Mouse (Mus musculus) left cerebral cortex, postnatal 14 days (tissue): ENCODE results near the gene Dlx4. TPM values are rescaled to one million over a fixed set of nuclear protein-coding genes. Genes with fewer than 3 reads are reported as not detected.

Experiments used
- DNase-seq, 2 experiments: peaks; one replicate each; pipeline ENCODE4 v3.0.0; 2021 to 2022; ENCODE audit warnings: low spot score in 2 of 2, mixed read lengths in 1 of 2
- intact Hi-C: fragments of 180-260 bp; cut with DNase I; formaldehyde crosslinking; loops from one replicate; pipeline ENCODE4 v1.15.1; 2025
- total RNA-seq, 2 experiments: library from RNA; stranded (reverse); gene quantifications; 2 replicates each; pipeline ENCODE4 v1.2.3; 2021

Gene Dlx4
- total RNA-seq, 2 experiments from 2014 or later, result not detected

DNA sequence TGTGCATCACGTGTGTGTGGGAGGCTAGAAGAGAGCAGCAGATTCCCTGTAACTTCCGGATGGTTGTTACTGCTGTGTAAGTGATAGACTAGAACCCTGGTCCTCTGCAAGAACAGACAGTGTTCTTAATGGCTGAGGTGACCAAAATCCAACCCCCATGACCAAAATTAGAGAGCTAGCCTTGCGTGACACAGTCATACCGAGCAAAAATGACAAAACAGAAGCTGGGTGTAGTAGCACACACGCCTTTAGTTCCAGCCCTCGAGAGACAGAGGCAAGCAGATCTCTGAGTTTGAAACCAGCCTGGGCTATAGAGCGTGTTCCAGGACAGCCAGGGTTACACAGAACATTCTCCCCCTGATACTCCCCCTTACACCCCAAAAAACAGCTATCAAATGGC is 36.0 kb downstream of the Dlx4 start:
- DNase-seq, result no peak
- intact Hi-C loops, result loop anchor here (10.0 kb wide), 1 partner anchor 275 kb away; the partner anchor contains the start of gene Slc35b1

DNA sequence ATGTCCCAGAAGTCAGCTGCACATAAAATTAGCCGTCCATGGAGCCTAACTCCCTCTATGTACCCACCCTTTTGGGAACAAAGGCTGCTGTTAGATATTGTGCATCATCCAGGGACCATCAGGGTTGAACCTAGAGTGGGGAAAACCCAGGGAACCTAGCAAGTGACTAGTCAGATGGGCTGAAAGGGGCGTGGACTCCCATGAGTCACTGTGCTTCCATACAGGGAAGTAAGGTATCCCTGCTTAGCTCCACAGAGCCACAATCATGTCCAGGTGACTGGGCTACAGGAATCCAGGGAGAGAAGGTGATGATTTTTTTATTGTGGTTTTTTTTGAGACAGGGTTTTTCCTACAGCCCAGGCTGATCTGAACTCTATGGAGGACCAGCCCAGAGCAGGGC is 37.1 kb downstream of the Dlx4 start:
- no peak for DNase-seq
- intact Hi-C loops, result no loop called here

DNA sequence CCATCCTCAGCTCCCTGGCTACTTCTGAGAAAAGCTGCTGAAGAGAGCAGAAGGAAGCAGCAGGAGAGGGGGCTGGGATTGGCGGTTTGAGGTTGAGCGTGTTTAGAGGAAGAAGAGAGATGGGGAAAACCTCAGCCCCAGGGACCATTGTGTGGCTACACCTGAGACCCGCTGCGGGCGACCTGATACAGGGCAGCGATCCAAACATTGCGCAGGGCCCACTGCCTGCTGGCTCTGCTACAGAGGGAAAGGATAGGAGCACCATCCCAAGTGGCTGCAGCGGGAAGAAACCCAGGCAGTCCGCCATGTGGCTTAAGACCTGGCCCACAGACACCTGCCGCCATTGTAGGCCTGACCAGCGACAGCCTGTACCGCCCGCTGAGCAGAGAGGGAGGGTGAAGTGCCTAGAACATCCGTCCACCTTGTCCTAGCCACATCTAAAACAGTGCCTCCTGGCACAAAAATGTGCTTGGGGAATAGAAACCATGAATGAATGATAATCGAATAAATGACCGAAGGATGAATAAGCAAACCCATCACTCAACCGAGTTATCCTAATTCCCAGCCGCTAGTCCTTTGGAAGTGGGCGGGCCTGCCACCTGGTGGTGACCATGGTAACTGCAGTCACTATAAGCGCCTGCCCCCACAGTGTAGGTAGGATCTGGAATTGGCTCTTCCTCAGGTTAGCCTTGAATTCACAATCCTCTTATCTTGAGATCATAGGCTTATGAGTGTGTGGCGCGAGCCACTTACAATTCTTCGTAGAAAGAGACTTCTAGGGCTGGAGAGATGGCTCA is 39.4 kb downstream of the Dlx4 start:
- DNase-seq, result peak; percentile 83 to 84
- intact Hi-C loops, result loop anchor here (2.0 kb wide), 1 partner anchor 30 kb away; the partner anchor contains the start of gene Itga3

GRCm38 (mm10) chr11:95105274-95105874 is 40.7 kb downstream of the Dlx4 start:
- no peak for DNase-seq
- intact Hi-C loops, result loop anchor here (1.0 kb wide), 1 partner anchor 58 kb away; no protein-coding TSS in a partner anchor

DNA sequence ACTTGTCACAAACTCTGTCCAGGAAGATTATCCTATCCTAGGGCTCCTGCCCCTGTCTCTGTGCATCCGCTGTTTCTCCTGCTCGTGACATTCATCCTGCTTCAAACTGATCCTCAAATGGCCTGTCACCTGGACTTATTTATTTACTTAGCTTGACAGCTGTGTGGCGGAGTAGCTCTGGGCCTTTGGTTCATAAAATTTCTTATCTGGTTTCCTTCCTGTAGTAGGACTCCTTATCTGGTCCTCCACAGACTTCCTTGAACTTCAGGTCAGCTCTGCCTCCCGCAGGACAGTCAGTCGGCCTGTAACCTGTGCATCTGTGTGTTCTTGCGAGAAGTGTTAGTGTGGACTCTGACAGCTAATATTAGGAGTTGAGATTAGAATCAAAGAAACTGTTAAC is 41.8 kb downstream of the Dlx4 start:
- intact Hi-C loops, result no loop called here
- no peak for DNase-seq

DNA sequence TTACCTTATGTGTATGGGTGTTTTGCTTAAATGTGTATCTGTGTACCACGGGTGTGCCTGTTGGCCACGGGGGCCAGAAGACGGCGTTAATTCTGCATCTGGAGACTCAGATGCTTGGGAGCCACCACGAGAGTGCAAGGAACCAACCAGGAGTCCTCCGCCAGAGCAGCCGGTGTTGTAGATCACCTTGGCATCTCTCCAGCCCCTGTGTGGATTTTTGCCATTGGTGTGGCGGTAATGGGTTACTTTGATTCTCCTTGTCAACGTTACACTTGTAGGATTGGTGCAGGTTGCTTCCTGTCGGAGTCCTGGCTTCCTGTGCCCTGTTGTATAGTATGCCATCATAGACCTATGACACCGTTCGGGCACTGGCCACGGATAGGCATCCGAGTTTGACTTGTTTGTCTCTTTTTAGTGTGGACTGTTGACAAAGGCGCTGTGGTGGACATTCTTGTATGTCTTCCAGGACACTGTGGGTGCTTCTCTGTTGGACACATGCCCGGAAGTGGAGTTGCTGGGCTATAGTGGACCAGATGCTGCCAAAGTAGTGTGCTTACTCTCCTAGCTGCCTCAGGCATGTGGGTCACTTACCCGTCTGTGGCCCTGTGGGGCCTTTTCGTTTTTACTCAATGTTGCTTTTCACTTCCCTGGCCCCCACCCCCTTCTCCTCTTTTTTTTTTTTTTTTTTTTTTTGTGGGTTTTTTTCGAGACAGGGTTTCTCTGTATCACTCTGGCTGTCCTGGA is 43.7 kb downstream of the Dlx4 start:
- DNase-seq, result no peak
- intact Hi-C loops, result no loop called here

DNA sequence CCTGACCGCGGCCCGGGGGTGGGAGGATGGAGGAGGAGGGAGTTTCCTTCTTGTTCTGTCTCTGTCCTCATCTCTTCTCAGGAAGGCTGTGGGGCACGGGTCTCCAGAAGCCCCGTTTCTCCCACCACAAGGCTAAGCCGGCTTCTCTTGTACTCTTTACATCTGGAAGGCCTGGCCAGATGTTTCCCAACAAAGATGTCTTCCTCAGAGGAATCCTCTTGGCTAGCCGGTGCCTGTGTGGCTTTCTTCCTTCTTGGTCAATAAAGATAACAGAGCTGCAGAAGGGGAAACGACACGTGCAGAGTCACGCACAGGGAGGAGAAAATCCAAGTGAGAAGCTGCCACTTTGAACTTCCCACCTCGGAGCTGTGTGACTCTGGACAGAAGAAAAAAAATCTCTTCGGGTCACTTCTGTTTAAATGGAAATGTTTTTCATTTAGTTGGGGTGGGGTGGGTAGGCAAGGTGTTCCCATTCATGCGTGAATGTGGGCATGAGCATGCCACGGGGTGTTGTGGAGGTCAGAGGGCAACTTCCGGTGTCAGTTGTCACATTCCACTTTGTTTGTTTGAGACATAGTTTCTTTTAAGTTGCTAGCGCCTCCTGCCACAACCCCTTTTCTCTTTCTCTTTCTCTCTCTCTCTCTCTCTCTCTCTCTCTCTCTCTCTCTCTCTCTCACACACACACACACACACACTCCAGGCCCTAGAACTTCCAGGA is 44.8 kb downstream of the Dlx4 start:
- DNase-seq, result no peak
- intact Hi-C loops, result no loop called here

- intact Hi-C loops, result no loop called here
Measured at GRCm38 (mm10) chr11:95100393-95100792, 45.7 kb downstream of the Dlx4 start.

DNA sequence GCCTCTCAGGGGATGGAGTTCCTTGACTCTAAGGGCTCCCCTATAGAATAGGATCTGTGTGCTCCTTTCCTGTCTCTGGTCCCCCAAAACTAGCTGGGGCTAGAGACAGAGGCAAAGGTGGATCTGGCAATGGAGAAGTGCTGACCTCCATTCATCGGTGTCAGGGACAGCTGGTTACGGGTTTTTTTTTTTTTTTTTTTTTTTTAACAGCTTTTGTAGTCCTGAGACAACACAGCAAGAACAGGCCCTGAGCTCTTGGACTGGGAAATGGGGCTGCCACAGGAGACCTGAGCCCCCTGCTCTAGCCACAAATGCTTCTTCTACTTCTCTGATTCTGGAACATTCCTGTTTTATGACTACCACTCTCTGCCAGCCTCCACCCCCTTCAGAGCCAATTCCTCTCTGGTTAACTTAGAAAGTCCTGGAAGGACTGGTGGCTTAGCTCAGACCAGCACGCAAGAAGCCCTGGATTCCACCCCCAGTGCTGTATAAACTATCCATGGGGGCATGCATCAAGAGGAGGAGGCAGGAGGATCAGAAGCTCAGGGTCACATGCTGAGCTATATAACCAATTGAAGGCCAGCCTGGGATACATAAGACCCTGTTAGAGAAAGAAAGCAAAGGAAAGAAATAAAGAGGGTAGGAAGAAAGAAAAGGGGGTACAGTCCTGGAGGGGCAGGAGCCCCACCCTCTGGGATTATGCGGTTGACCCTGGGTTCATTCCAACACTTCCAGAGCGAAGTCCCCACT is 47.5 kb downstream of the Dlx4 start:
- intact Hi-C loops, result no loop called here
- DNase-seq, result no peak

More at GRCm38 (mm10) chr11:95100393-95100792, 45.7 kb downstream of the Dlx4 start:
- DNase-seq, result no peak

DNA sequence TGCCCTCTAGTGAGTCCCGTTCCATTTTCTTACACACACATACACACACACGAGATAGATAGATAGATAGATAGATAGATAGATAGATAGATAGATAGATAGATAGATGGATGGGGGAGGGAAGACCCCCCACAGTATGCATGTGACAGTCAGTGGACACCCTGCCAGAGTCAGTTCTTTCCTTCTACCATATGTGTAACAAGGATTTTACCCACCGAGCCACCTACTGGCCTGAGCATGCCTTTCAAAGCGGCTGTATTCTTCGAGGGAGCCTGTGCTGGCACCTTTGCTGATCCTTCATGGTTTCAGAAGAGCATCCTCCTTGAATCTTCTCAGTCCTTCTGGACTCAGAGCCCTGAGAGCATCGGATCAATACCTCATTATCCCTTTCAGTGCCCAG is 48.2 kb downstream of the Dlx4 start:
- intact Hi-C loops, result no loop called here
- no peak for DNase-seq

GRCm38 (mm10) chr11:95096608-95097373 is 49.3 kb downstream of the Dlx4 start:
- DNase-seq, result no peak
- intact Hi-C loops, result no loop called here

GRCm38 (mm10) chr11:95095596-95095995 is 50.5 kb downstream of the Dlx4 start:
- DNase-seq, result no peak
- intact Hi-C loops, result no loop called here

GRCm38 (mm10) chr11:95093077-95093476 is 53.0 kb downstream of the Dlx4 start:
- intact Hi-C loops, result no loop called here
- no peak for DNase-seq

Other genes with a start within 250 kb of the Dlx4 start
- gene Col1a1, start 210.0 kb downstream of the Dlx4 start, total RNA-seq, result 10 to 100 TPM; 50.1 to 54.5 TPM
- not detected for gene Hils1, start 178.7 kb downstream of the Dlx4 start, total RNA-seq
- gene Sgca, start 169.9 kb downstream of the Dlx4 start, total RNA-seq, result under 1 TPM; 0.55 to 0.68 TPM
- 100 to 1,000 TPM; 505 to 506 TPM for gene Ppp1r9b, start 155.2 kb downstream of the Dlx4 start, total RNA-seq
- gene Samd14, start 136.4 kb downstream of the Dlx4 start, total RNA-seq, result 10 to 100 TPM; 48.5 to 52.2 TPM
- gene Pdk2, start 104.9 kb downstream of the Dlx4 start, total RNA-seq, result 10 to 100 TPM; 69.2 to 75.4 TPM
- 10 to 100 TPM; 12.2 to 15.5 TPM for gene Itga3, start 69.5 kb downstream of the Dlx4 start, total RNA-seq
- not detected for gene Dlx3, start 26.1 kb downstream of the Dlx4 start, total RNA-seq
- gene Tac4, start 115.3 kb upstream of the Dlx4 start, total RNA-seq, result not detected
- gene Kat7, start 164.0 kb upstream of the Dlx4 start, total RNA-seq, result 10 to 100 TPM; 63.3 to 66.2 TPM
- 1 to 10 TPM; 2.1 to 4.0 TPM for gene Fam117a, start 190.8 kb upstream of the Dlx4 start, total RNA-seq
- 10 to 100 TPM; 72.8 to 78.9 TPM for gene Slc35b1, start 238.4 kb upstream of the Dlx4 start, total RNA-seq